In the genomic region with DNA sequence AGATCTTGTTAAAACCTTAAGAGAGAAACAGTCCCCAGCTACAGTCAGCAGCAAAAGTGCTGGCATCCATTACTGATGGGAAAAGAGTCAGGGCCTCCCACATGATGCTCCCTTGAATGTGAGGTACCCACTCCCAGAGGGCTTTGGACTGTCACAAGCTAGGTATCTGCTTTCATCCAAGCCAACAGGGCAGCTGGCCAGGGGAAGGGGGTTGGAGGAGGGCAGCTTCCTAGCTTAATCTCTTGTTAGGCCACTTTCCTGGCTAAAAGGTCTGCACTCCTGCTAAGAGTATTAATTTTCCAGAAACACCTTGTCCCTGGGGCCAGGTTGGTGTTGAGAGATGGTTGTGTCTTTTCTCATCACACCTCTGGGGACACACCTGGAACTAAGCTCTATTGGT, we compare ENCODE assay signal across 15 mouse cellular contexts.
DNase-seq lines count a peak whose midpoint lies in the region; ATAC-seq lines count a peak whose summit lies in the region.
"Had no signal": no experiment of that assay in that cellular context is flagged by ENCODE, and none has a peak within 500 bp of the region (broad histone marks: within the 10 kb centered on the region; RNA-seq: fewer than 3 reads in every experiment).

No protein-coding gene starts in this region.

- ATAC-seq in heart, embryonic 14.5 days (ENCODE audit: insufficient number of reproducible peaks, insufficient read depth, low FRiP score, low read depth): no peak
- peak; percentile 10; the same call in 1 of the 2 replicates for ATAC-seq in midbrain, embryonic 12.5 days (ENCODE audit: low FRiP score, low read depth)
- no peak for ATAC-seq in midbrain, embryonic 15.5 days (replicated peaks)
- peak; percentile 50; the same call in 1 of the 2 replicates for ATAC-seq in embryonic facial prominence, embryonic 11.5 days (replicated peaks; ENCODE audit: insufficient number of reproducible peaks, low FRiP score, low TSS enrichment, low read depth)
- no peak for ATAC-seq in limb, embryonic 15.5 days (ENCODE audit: insufficient number of reproducible peaks, low FRiP score, low TSS enrichment, low read depth)
- ATAC-seq: intestine, embryonic 16.5 days had no signal

- H3K4me1 ChIP-seq in heart, embryonic 14.5 days (ENCODE audit: control insufficient read depth in 2 of 2, insufficient read depth in 2 of 2, low read length in 2 of 2): peaks cover 19 to 23% of the 10 kb centered on the region in 2 experiments; a peak in 3 of 4 replicates
- peaks cover 17% of the 10 kb centered on the region for H3K4me1 ChIP-seq in midbrain, embryonic 12.5 days
- H3K4me1 ChIP-seq in midbrain, embryonic 15.5 days: peaks cover 15% of the 10 kb centered on the region
- peaks cover 2% of the 10 kb centered on the region; the same call in 1 of the 2 replicates for H3K4me1 ChIP-seq in embryonic facial prominence, embryonic 11.5 days (ENCODE audit: control insufficient read depth, insufficient read depth, low read length)
- peaks cover 25% of the 10 kb centered on the region for H3K4me1 ChIP-seq in limb, embryonic 15.5 days

- no peak for DNase-seq in heart, postnatal 25 days (ENCODE audit: low spot score)
- DNase-seq in embryonic facial prominence, embryonic 11.5 days (ENCODE audit: low spot score): peak; percentile 12
- no peak for DNase-seq in lung, postnatal 4 days
- no peak for DNase-seq in frontal cortex, postnatal 25 days (ENCODE audit: low spot score in 2 of 2)
- DNase-seq: cerebellum, adult 9-11 months; gastrocnemius, postnatal 36 days; heart, postnatal 36 days; lung, adult 2 months; spleen, adult 18-20 months; thymus, postnatal 4 days had no signal

- no peaks in the 10 kb centered on the region for H3K27me3 ChIP-seq in heart, embryonic 14.5 days (ENCODE audit: control insufficient read depth, insufficient read depth, low read length)
- H3K27me3 ChIP-seq in midbrain, embryonic 12.5 days: no peaks in the 10 kb centered on the region; the same call in 1 of the 2 replicates
- H3K27me3 ChIP-seq in midbrain, embryonic 15.5 days (replicated peaks): no peaks in the 10 kb centered on the region
- H3K27me3 ChIP-seq in embryonic facial prominence, embryonic 11.5 days (ENCODE audit: control insufficient read depth, insufficient read depth, low read length): no peaks in the 10 kb centered on the region
- H3K27me3 ChIP-seq in limb, embryonic 15.5 days: peaks cover 8% of the 10 kb centered on the region; the same call in 1 of the 2 replicates

- no peaks in the 10 kb centered on the region for H3K9me3 ChIP-seq in heart, embryonic 14.5 days (ENCODE audit: control insufficient read depth, low read length)
- H3K9me3 ChIP-seq in midbrain, embryonic 12.5 days: no peaks in the 10 kb centered on the region
- H3K9me3 ChIP-seq in midbrain, embryonic 15.5 days: no peaks in the 10 kb centered on the region
- no peaks in the 10 kb centered on the region for H3K9me3 ChIP-seq in embryonic facial prominence, embryonic 11.5 days (replicated peaks; ENCODE audit: control insufficient read depth, low read length)
- no peaks in the 10 kb centered on the region for H3K9me3 ChIP-seq in limb, embryonic 15.5 days

- no peak overlapping the region for H3K9ac ChIP-seq in heart, embryonic 14.5 days (ENCODE audit: low read length)
- H3K9ac ChIP-seq in midbrain, embryonic 12.5 days (replicated peaks): no peak overlapping the region
- H3K9ac ChIP-seq in midbrain, embryonic 15.5 days: no peak overlapping the region
- no peak overlapping the region for H3K9ac ChIP-seq in embryonic facial prominence, embryonic 11.5 days (replicated peaks; ENCODE audit: low read length)
- H3K9ac ChIP-seq in limb, embryonic 15.5 days: no peak overlapping the region

- no peak overlapping the region for H3K4me2 ChIP-seq in heart, embryonic 14.5 days (ENCODE audit: low read length)
- H3K4me2 ChIP-seq in midbrain, embryonic 12.5 days (replicated peaks): no peak overlapping the region
- no peak overlapping the region for H3K4me2 ChIP-seq in midbrain, embryonic 15.5 days
- H3K4me2 ChIP-seq in embryonic facial prominence, embryonic 11.5 days (ENCODE audit: low read depth, low read length): no peak overlapping the region
- no peak overlapping the region for H3K4me2 ChIP-seq in limb, embryonic 15.5 days

- peak overlapping the region; percentile 15 to 51 for H3K27ac ChIP-seq in heart, embryonic 14.5 days (replicated peaks in 1 of 2; ENCODE audit: control insufficient read depth in 1 of 2, insufficient read depth in 1 of 2, low read depth in 2 of 2, low read length in 2 of 2)
- peak overlapping the region; percentile 5; the same call in 1 of the 2 replicates for H3K27ac ChIP-seq in midbrain, embryonic 12.5 days (replicated peaks)
- H3K27ac ChIP-seq in midbrain, embryonic 15.5 days: no peak overlapping the region
- no peak overlapping the region for H3K27ac ChIP-seq in embryonic facial prominence, embryonic 11.5 days (replicated peaks; ENCODE audit: low read depth, low read length)
- H3K27ac ChIP-seq in limb, embryonic 15.5 days: peak overlapping the region; percentile 54

- intact Hi-C loops in heart, postnatal 25 days (cut with DNase I): no loop called here

- H3K4me3 ChIP-seq in heart, embryonic 14.5 days (ENCODE audit: control insufficient read depth in 1 of 2, insufficient read depth in 1 of 2, low read depth in 1 of 2, low read length in 2 of 2): no peak overlapping the region
- H3K4me3 ChIP-seq in midbrain, embryonic 12.5 days: no peak overlapping the region
- H3K4me3 ChIP-seq in midbrain, embryonic 15.5 days: no peak overlapping the region
- H3K4me3 ChIP-seq in embryonic facial prominence, embryonic 11.5 days (ENCODE audit: low read depth, low read length): no peak overlapping the region
- no peak overlapping the region for H3K4me3 ChIP-seq in limb, embryonic 15.5 days

- H3K36me3 ChIP-seq in heart, embryonic 14.5 days (ENCODE audit: control insufficient read depth, insufficient read depth, low read length): no peaks in the 10 kb centered on the region
- H3K36me3 ChIP-seq in midbrain, embryonic 12.5 days: no peaks in the 10 kb centered on the region
- no peaks in the 10 kb centered on the region for H3K36me3 ChIP-seq in midbrain, embryonic 15.5 days (replicated peaks)
- H3K36me3 ChIP-seq in embryonic facial prominence, embryonic 11.5 days (replicated peaks; ENCODE audit: control insufficient read depth, insufficient read depth, low read depth, low read length): no peaks in the 10 kb centered on the region
- no peaks in the 10 kb centered on the region for H3K36me3 ChIP-seq in limb, embryonic 15.5 days

Comparison
In these comparisons a context has a peak if more than half of its experiments do, and no peak if none do; other contexts are left out.
1. ATAC-seq: peak in midbrain, embryonic 12.5 days (single experiment) and embryonic facial prominence, embryonic 11.5 days (single experiment); none in heart, embryonic 14.5 days (single experiment), midbrain, embryonic 15.5 days (single experiment) and limb, embryonic 15.5 days (single experiment).
2. H3K27ac ChIP-seq: peak in heart, embryonic 14.5 days (2 of 2), midbrain, embryonic 12.5 days (single experiment) and limb, embryonic 15.5 days (single experiment); none in midbrain, embryonic 15.5 days (single experiment) and embryonic facial prominence, embryonic 11.5 days (single experiment).